Mouse (Mus musculus) myocyte (in vitro differentiated cells): Measurements from ENCODE around the gene Traf3.

Source experiments
- E2F4 ChIP-seq: IDR thresholded peaks from one replicate; pipeline ENCODE4 v1.6.1; 2011; ENCODE audit warnings: mild to moderate bottlenecking, control low read depth, moderate library complexity; ENCODE audit not compliant: insufficient read depth
- MAX ChIP-seq: IDR thresholded peaks from one replicate; pipeline ENCODE4 v1.6.1; 2011; ENCODE audit warnings: low read depth, mild to moderate bottlenecking, control low read depth
- MYOD1 ChIP-seq, 3 experiments: IDR thresholded peaks; one replicate each; pipeline ENCODE4 v1.6.1; 2011; ENCODE audit warnings: control low read depth in 2 of 3, low read depth in 2 of 3, mild to moderate bottlenecking in 2 of 3, moderate library complexity in 1 of 3; ENCODE audit not compliant: insufficient read length in 2 of 3, control insufficient read depth in 1 of 3
- POLR2A ChIP-seq: IDR thresholded peaks from one replicate; pipeline ENCODE4 v1.6.1; 2011; ENCODE audit warnings: low read depth, mild to moderate bottlenecking, control low read depth, moderate library complexity; ENCODE audit not compliant: insufficient read length
- SRF ChIP-seq: IDR thresholded peaks from one replicate; pipeline ENCODE4 v1.6.1; 2011; ENCODE audit warnings: low read depth; ENCODE audit not compliant: control insufficient read depth, insufficient read length
- TCF12 ChIP-seq: IDR thresholded peaks from one replicate; pipeline ENCODE4 v1.6.1; 2011; ENCODE audit warnings: mild to moderate bottlenecking, control low read depth; ENCODE audit not compliant: poor library complexity, insufficient read depth, severe bottlenecking

DNA sequence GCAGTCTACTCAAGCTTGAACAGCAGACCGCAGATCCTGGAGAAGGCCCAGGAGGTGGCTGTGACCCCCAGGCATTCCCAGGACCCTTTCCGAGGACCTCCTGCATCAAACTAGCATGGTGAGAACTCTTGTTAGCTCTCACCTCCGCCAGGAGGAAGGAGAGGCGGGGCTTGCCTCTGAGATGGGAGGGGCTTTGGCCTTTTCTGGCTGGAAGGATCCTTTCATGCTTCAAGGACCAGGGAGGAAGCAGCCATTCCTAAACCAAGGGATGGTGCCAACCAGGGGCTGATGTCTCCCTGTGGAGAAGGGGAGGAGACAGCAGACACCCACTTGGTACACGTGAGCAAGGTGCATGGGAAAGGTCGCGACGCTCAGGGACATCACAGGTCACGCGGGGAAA lies 118.4 kb downstream of the Traf3 start:
- TF ChIP-seq POLR2A (no peak), E2F4 (no peak), SRF (no peak), MAX (no peak), TCF12 (no peak), MYOD1 (IDR thresholded peaks at IDR 0.05; ENCODE audit: control insufficient read depth in 1 of 3, insufficient read length in 2 of 3, low read depth in 2 of 3) (no peak)
